Mouse (Mus musculus): ENCODE data around the gene Eif2b1. TPM values are rescaled to one million over a fixed set of nuclear protein-coding genes. Genes with fewer than 3 reads are reported as not detected.
A peak's percentile ranks its signal among the peaks of the same experiment; 100 is the strongest.
"Not testable (repeated sequence)": the region's sequence is repeated elsewhere in the genome, so short reads cannot be mapped to it uniquely, and the experiment has no call there.

Eif2b1 gene
- total RNA-seq, 2 experiments from 2014 or later = 43.0 to 43.4 TPM

GRCm38 (mm10) chr5:124551349-124552093 is 27.4 kb downstream of the Eif2b1 start:
- DNase-seq (ENCODE audit: low spot score in 2 of 2) = not testable (repeated sequence)

DNA sequence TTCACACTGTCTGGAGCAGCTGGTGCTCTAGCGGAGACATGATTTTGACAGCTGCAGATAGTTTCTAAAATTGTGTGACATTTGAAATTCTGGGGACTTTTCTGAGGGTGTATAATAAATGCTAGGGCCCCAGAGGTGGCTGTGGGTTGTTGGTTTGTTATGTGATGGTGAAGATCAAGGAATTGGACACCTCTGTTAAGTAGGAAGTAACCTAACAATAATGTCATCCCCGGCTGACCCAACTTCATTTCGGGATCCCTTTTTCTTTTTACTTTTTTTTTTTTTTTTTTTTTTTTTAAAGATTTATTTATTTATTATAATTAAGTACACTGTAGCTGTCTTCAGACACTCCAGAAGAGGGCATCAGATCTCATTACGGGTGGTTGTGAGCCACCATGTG is 28.2 kb downstream of the Eif2b1 start:
- DNase-seq (ENCODE audit: low spot score in 2 of 2) = not testable (repeated sequence)

- DNase-seq (ENCODE audit: low spot score in 2 of 2) = no peak
Measured at GRCm38 (mm10) chr5:124541602-124541973, 37.3 kb downstream of the Eif2b1 start.

DNA sequence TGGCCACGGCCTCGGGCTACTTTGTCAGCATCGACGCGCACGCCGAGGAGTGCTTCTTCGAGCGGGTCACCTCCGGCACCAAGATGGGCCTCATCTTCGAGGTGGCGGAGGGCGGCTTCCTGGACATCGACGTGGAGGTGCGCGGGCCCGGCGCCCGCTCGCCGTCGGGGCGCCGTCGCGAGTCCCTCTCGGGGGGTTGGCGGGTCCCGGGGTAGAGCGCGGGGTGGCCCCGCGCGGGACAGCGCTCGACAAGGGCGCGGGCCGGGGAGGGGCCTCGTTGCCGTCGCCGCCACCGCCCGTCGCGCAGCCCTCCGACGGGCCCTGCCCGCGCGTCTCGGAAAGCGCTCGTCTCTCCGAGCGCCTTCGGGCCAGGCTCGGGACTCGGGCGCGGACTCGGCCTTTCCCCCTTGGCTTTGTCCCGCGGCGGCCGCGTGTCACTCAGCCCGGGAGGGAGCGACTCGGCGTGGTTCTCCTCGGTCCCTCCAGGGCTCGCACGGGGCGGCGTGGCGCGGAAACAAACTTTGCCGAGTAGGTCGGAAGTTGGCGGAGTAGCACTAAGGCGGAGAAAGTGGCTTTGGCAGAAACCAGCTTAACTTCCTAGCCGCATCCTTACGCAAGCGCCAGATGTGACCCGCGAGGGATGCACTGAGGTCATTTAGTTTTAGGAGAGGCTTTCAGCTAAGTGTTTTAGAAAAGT is 37.9 kb downstream of the Eif2b1 start:
- DNase-seq (ENCODE audit: low spot score in 2 of 2) = peak in 1 of 2 experiments; percentile 45

DNA sequence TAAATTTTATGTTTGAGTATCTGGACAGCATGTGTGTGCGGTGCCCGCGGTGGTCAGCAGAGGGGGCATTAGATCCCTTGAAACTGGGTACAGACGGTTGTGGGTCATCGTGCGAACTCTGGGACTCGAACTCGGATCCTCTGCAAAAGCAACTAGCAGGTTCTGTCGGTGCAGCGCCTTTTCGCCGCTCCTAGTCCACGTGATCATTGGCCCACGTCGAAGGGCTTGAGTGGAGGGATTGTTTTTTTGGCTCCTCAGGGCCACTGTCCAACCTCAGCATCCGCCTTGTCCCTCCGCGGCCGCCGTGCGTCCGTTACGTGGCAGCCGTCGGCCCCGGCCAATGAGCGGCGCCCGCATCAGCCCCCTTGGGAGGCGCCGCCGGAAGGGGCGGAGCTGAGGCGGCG is 38.5 kb downstream of the Eif2b1 start, which contains the start of gene Tmed2:
Gene Tmed2 (plus strand): TSS at position 313 of the 404 bp plus-strand sequence.
- DNase-seq (ENCODE audit: low spot score in 2 of 2) = peak; percentile 95 to 97

GRCm38 (mm10) chr5:124539905-124540304 is 39.0 kb downstream of the Eif2b1 start:
- no peak for DNase-seq (ENCODE audit: low spot score in 2 of 2)

DNA sequence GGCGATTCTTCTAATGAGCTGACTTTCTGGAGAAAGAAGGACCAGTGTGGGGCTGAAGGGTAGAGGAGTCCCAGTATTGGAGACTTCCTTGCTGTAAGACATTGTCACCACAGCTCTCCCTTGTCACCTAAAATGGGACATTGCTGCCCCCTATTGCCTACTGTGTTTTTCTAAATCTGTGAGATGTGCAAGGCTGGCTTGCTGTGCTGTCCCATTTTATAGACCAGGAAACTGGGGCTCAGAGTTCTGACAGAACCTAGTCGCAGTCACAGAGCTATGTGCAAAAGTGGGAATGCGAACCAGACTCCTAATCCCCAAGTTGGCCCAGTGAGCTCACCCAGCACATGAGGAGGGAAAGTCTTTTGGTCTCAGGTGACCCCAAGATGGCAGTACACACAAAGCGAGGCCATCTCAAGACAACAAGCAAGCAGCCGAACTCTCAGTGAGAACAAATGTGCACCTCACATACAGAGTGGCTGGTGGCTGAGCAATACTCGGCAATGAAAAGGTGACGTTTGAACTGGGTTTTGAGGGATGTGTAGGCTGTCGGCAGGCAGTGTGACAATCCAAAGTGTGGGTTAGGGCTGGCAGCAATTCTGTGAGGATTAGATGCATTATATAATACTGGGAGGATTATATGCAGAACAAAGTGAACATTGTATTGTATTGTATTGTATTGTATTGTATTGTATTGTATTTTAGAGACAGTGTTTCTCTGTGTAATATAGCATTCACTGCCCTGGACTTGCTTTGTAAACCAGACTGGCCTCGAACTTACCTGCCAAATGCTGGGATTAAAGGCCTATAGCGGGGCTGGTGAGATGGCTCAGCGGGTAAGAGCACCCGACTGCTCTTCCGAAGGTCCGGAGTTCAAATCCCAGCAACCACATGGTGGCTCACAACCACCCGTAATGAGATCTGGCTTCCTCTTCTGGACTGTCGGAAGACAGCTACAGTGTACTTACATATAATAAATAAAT is 39.8 kb downstream of the Eif2b1 start:
- peak; percentile 55 to 81 for DNase-seq (ENCODE audit: low spot score in 2 of 2)

DNA sequence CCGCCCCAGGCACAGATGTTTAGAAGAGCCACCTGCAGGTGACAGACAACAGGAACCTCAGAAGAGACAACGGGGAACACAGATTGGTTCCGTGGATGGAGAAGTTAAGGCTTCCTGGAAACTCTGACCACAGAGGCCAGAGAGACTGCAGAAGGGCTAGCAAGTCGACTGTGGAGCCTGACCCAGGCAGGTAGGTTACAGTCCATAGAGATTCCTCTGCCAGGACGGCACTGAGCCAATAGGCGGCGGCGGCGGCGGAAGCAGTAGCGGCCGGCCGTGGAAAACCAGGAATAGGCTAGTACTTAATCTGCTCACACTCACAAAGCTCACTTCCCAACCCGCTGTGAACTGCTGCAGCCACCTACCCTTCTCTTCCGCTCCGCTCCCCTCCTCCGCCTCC is 42.2 kb downstream of the Eif2b1 start:
- no peak for DNase-seq (ENCODE audit: low spot score in 2 of 2)

DNA sequence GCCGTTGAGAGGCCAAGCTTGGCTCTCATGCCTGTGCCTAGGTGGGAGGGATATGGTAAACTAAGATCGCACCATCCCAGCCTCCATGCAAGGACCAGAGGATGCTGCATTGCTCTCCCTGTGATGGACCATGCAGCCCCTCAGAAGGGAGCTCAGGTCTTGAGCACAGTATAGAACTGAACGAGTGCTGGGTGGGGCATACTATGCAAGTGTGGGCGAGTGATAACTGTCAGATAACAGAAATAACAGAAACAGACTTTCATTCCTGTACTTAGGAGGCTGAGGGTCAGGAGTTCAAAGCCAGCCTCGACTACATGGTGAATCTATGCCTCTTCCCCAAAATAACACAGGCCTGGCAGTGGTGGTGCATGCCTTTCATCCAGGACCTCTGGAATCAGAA is 43.9 kb downstream of the Eif2b1 start:
- DNase-seq (ENCODE audit: low spot score in 2 of 2) = no peak

DNA sequence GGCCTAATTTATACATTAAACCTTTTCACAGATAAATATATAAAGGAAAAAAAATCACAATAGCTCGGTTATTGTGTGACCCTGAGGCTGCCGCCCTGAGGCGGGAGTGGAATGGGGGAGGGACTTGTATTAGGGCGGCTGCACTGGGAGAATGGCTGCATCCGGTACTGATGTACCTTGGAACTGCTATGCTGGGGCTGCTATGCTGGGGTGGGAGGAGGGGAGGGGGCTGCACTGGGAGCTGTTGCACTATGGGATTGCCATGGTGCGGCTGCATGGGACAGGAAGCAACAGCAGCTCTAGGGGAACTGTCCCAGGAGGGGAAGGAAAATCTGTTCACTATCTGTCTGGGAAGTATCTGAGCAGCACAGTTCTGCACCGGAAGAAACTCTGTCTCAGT is 46.5 kb downstream of the Eif2b1 start:
- no peak for DNase-seq (ENCODE audit: low spot score in 2 of 2)

GRCm38 (mm10) chr5:124531583-124531930 is 47.4 kb downstream of the Eif2b1 start:
- DNase-seq (ENCODE audit: low spot score in 2 of 2) = no peak

- DNase-seq (ENCODE audit: low spot score in 2 of 2) = peak; percentile 74 to 83
Measured at GRCm38 (mm10) chr5:124530655-124531582, 48.0 kb downstream of the Eif2b1 start, which contains the start of gene Rilpl1. Rilpl1 (minus strand) TSS chr5:124531391.

- DNase-seq (ENCODE audit: low spot score in 2 of 2) = no peak
Measured at GRCm38 (mm10) chr5:124529697-124530096, 49.2 kb downstream of the Eif2b1 start.

DNA sequence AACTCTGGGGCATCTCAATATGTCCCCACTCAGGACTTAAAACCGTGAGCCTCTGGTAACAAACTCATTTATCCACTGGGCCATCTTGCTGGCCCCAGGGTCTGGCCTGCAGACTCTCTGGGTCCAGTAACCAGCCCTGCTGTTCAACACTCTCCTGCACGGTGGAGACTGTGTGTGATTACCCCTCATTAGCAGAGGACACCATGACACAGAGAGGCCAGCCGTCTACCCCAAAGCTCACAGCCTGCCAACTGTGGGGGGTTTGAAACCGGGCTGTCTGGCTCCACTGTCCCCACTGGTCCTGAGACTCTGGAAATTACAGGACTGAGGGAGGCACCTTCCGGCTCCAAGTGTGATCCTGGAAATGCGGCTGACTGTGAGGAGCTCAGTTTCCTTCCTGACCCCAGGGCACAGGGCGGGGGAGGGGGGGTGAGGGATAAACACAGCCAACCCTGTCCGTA is 49.7 kb downstream of the Eif2b1 start:
- DNase-seq (ENCODE audit: low spot score in 2 of 2) = no peak

DNA sequence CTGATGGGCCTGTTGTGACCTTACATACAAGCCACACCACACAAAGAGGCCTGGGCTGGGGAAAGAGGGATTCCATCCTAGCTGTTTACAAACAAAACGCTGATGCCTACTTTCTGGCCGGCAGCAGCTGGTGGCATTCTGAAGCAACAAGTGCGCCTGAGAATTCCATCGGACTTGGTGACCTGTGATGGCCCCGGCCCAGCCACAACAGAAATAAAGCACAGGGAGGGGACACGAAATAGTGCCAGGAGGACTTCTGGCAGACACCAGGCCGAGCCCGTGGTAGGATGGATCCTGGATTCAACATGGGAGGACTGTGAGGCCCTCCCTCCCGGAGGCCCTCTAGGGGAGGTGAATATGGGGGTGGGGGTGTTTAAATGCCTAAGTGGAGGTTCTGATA is 50.1 kb downstream of the Eif2b1 start:
- DNase-seq (ENCODE audit: low spot score in 2 of 2) = no peak

GRCm38 (mm10) chr5:124528351-124528750 is 50.6 kb downstream of the Eif2b1 start:
- no peak for DNase-seq (ENCODE audit: low spot score in 2 of 2)

DNA sequence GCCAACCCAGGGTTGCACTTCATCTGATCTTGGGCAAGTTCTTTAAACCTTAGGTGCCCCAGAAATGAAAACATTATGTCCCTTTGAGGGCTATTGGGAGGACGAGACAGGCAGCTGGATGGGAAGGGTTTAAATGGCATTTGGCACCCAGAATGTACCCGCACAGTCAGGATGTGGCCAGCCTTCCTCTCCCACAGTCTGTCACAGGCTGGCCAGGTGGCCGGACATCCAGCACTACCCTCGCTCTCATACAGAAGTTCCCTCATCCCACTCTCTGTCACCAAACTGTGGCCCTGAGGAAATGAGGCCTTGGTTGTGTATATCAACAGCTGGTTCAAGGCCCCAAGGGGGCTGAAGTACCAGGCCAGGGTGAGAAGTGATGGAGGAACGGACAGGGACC is 54.0 kb downstream of the Eif2b1 start:
- no peak for DNase-seq (ENCODE audit: low spot score in 2 of 2)

- DNase-seq (ENCODE audit: low spot score in 2 of 2) = no peak
Measured at GRCm38 (mm10) chr5:124523032-124523431, 55.9 kb downstream of the Eif2b1 start.

- DNase-seq (ENCODE audit: low spot score in 2 of 2) = no peak
Measured at GRCm38 (mm10) chr5:124521588-124521987, 57.3 kb downstream of the Eif2b1 start.
